Mouse (Mus musculus) ES-CJ7 (cell line): ENCODE data around the gene Emid1.

Source experiments
- DNase-seq: peaks from one replicate; pipeline ENCODE4 v3.0.0; 2011; ENCODE audit warnings: low read depth, low spot score

Gene Emid1

DNA sequence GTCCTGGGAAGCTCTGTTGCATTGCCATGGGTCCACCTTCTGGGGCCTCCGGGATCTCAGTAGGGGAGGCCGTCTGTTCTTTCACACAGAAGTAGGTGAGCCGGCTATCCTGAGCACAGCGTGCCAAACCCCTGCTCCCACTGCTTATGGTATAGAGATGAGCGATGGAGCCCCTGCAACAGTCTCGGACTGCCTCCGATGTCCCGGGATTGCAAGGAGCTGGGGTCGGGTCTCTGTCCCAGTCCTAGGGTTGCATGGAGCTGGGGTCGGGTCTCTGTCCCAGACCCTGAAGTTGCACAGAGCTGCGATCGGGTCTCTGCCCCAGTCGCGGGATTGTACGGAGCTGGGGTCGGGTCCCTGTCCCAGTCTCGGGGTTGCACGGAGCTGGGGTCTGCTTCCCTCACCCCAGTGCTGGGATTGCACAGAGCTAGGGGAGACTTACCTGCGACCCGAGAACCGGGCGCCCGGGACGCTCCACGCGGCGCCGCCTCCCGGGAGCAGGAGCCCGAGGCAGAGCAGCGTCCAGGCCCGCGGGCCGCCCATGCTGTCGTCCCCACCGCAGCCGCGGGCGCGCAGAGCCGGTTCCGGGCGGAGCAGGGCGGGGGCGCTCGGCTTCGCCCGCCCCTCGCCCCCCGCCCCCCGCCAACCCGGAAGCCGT is at the start of gene Emid1:
Gene Emid1, minus strand, starts transcription at position 578 of the 658 bp plus-strand sequence.
- DNase-seq, result no peak

DNA sequence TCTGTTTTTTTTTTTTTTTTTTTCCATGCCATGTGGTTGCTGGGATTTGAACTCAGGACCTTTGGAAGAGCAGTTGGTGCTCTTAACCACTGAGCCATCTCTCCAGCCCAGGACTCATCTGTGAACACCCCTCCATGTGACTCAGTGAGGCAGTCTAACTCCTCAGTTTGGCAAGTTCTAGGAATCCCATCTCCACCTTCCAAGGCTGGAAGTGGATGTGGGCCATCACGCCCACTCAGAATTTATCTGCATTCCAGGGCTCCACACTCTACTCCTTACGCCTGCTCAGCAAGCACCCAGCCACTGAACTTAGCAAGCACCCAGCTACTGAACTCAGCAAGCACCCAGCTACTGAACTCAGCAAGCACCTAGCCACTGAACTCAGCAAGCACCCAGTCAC is 47.8 kb upstream of the Emid1 start:
- no peak for DNase-seq

DNA sequence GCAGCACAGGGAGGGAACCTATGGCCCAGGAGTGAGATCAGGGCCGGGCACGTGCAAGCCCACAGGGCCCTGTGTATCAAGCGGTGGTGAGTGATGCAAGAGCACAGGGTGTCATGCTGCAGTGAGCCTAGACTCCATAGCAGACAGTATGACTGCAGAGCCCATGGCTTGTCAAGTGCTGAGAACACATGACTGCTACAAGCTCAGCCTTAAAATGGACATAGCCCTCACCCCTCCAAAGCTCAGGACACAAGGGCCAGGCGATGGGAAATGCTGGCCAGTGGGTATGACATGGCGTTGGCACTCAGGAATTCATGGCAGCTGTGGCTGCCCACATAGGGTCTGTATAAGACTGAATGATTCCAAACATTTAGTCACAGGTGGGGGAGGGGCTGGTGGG is 45.0 kb upstream of the Emid1 start:
- no peak for DNase-seq

- no peak for DNase-seq
These were observed 44.5 kb upstream of the Emid1 start for GRCm38 (mm10) chr11:5196583-5196982.

GRCm38 (mm10) chr11:5193576-5193881 is 41.5 kb upstream of the Emid1 start:
- no peak for DNase-seq

DNA sequence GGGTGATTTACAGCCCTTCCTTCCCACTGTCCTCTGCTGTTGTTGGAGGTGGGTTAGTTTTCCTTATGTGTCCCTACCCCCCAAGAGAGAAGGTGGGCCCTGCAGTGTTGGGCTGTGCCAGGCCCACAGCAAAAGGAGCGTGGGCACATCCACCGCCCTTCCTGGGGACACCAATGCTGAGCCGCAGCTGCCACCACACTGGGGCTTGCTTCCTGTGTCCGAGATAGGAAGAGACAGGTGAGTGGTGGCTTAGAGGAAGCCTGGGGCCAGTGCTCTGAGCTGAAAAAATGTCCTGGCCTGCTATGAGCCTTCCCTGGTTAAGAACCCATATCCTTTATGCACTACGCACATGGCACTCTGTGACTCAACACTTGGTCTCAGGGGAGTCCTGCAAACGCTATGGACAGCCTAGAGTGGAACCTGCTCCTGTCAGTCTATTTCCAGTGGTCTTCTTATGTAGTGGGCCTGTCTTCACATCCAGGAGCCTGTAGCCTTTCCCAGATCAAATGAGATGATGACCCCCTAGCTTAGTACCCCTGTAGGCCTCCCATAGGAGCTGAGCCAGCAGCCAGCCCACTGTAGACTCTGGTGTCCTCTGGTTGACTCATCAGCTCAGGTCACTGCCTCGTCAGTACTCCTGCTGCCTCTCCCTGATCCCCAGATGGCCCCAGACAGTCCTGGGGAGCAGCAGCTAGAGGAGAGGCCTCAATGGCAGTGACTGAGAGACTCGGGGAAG is 41.0 kb upstream of the Emid1 start:
- no peak for DNase-seq

DNA sequence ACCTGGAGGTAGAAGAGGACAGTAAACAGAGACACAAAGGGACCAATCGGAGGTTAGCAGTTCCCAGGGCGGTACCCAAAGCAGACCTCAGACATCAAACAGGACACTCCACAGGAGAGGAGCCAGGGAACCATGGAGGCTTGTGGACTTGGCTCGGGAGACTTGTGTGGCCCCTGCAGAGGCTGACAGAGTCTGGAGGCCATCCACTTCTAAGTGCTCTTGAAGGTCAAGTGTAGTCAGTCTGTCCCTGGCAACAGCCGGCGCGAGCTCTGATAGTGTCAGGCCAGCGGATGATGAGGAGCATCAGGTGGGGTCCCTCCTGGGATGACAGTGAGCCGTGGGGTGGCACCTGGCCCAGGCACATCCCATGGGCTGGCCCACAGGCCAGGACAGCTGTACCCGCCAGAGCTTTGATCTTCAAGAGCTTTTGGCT is 40.0 kb upstream of the Emid1 start:
- no peak for DNase-seq

GRCm38 (mm10) chr11:5189239-5189933 is 37.3 kb upstream of the Emid1 start:
- no peak for DNase-seq

DNA sequence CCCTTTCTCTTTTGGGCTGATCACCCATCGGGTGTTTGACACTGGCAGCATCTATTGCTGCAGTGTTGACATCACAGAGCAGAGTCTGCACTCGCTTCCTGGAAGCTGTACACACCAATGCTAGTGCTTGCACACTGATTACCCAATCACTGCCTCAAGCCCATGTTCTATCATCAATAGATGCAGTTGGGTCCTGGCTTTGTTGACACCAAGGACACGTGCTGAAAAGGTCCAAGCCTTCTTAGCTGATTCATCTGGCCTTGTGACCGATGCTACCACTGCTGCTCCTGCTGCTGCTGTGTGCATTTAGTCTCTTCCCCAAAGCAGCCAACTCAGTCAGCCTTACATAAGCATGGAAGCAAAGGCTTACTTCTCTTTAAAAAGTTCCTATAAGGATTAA is 36.1 kb upstream of the Emid1 start:
- DNase-seq, result no peak

DNA sequence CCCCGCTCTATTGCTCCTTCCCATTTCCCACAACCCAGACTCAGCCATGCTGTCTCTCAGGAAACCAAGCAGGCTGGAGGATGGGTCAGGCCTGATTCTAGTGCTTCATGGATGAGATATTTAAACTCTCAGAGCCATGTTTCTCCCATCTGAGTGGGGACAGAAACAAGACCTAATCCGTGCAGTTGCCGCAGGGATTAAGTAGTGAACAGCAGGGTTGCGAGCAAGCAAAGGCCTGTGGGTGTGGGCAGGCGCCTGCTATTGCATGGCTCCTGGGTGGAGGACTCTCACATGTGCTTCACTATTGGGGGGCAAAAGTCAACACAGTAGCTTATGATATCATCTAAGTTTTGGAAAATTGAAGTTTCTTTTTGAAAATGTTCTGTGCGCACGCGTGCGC is 32.8 kb upstream of the Emid1 start:
- no peak for DNase-seq

DNA sequence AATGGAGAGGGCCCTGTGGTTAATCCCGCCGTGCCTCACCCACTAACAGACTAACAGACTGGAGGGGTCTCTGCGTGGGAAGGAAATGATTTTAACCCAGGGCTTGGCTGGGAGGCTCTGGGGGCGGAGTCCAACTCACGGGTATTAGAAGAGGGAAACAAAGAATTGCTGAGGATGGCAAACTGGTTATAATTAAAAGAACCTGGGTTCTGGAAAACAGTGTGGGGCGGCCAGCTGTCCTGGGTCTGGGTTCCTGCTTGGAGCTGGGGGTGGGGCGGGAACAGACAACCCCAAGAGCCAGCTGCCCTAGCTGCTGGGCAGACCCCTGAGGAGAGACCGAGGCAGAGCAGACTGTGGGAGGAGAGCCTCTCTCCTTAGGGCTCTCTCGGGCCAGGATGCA is 32.2 kb upstream of the Emid1 start:
- DNase-seq, result no peak

DNA sequence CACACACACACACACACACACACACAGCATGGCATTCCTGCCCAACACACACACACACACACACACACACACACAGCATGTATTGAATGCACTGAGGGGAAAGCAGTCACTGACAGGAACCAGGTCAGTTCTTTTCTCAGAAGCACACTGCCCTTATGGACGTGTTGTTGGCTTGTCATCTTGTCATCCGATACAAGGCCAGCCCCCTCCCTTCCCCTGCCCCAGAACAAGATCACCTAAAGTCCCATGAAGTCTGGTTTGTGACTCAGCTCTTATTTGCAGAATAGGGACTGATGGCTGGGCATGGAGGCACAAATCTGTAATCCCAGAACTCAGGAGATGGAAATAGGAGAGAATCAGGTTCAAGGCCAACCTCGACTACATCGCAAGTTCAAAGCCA is 30.8 kb upstream of the Emid1 start:
- DNase-seq, result no peak

DNA sequence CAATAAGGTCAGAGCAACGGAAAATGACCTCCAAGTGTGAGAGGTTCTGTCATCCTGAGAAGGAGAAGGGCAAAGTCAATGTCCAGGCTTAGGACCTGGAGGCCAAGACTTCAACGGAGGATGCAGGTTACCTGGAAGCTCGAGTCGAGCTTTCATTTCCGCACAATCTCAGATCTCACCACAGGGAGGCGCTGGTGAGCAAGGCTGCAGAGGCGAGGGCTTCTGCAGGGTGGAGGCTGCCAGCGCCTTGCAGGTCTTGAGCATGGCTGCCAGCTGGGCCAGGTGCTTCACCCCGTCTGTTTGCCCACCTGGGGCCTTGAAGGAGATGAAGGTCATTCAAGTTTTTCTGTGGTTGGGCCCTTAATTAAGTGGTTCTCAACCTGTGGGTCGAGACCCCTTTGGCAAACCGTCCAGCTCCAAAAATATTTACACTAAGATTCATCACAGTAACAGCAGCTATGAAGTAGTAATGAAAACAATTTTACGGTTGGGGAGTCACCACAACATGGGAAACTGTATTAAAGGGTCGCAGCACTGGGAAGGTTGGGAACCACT is 29.9 kb upstream of the Emid1 start:
- peak; percentile 79 for DNase-seq

- no peak for DNase-seq
These were observed 27.3 kb upstream of the Emid1 start for GRCm38 (mm10) chr11:5179391-5179790.

GRCm38 (mm10) chr11:5177171-5177570 is 25.1 kb upstream of the Emid1 start:
- DNase-seq, result no peak

DNA sequence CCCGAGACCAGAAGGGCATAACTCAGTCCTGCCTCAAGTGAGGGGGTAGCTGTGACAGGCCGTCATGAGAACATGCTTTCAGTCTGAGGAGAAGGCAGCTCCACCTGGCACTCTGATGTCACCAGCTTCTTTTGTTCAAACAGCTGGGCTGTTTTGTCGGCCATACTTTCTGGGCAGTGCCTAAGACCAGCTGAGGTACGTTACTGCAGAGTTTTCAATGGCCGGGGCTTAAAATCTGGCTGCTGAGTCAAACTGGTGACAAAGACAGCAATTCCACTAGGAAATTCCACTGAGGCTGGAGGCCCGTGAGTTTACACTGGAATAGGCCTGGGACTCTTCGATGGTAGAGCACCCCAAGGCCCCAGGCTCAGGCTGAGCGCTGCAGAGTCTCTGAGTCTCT is 24.6 kb upstream of the Emid1 start:
- DNase-seq, result no peak

- DNase-seq, result no peak
These were observed 23.8 kb upstream of the Emid1 start for GRCm38 (mm10) chr11:5175866-5176265.

GRCm38 (mm10) chr11:5175141-5175540 is 23.1 kb upstream of the Emid1 start:
- DNase-seq, result no peak

GRCm38 (mm10) chr11:5172861-5173260 is 20.8 kb upstream of the Emid1 start:
- peak; percentile 31 for DNase-seq

- no peak for DNase-seq
These were observed 15.3 kb upstream of the Emid1 start for GRCm38 (mm10) chr11:5167311-5167710.

DNA sequence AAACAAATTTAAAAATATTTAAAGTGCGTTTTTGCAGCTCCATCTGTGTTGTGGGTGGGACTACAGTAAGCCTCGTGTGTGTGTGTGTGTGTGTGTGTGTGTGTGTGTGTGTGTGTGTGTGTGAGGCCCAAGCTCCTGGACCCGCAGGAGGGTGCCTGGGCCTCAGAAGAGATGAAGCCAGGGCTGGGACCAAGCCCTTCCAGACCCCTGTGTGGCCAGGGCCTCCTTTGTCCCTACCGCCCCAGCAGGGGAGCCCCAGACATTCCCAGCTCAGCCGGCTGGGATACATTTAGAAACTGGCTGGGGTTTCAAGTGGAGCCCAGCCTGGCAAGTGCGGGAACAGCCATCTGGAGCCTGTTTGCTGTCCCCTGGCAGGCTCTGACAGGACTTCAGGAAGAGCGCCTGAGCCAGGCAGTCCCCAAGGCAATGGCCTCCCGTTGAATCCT is 13.4 kb upstream of the Emid1 start:
- no peak for DNase-seq

GRCm38 (mm10) chr11:5164310-5164709 is 12.3 kb upstream of the Emid1 start:
- DNase-seq, result peak; percentile 67

- DNase-seq, result no peak
These were observed 11.4 kb upstream of the Emid1 start for GRCm38 (mm10) chr11:5163421-5163820.
